Mouse (Mus musculus): Measurements from ENCODE around the gene Rfc1. TPM values are rescaled to one million over a fixed set of nuclear protein-coding genes. Genes with fewer than 3 reads are reported as not detected.

Gene Rfc1
- polyA plus RNA-seq, 1 experiment from 2014 or later = 39.2 TPM

GRCm38 (mm10) chr5:65247296-65247695, 88.2 kb downstream of the Rfc1 start:
- Histone ChIP-seq H3K36me3 (peaks cover 49% of the 10 kb centered on the region), H3K4me2 (no peak overlapping the region), H3K9ac (no peak overlapping the region), H3K9me3 (no peaks in the 10 kb centered on the region), H3K4me3 (no peak overlapping the region), H3K4me1 (replicated peaks) (no peaks in the 10 kb centered on the region), H3K27ac (no peak overlapping the region), H3K27me3 (no peaks in the 10 kb centered on the region)
- WGBS = 94% methylated on average over 3 of the region's 3 CpGs
- no peak for ATAC-seq (ENCODE audit: low FRiP score)

- Histone ChIP-seq H3K9me3 (no peaks in the 10 kb centered on the region), H3K36me3 (peaks cover 29% of the 10 kb centered on the region), H3K9ac (no peak overlapping the region), H3K27ac (no peak overlapping the region), H3K4me1 (replicated peaks) (no peaks in the 10 kb centered on the region), H3K4me2 (no peak overlapping the region), H3K27me3 (no peaks in the 10 kb centered on the region), H3K4me3 (no peak overlapping the region)
- 60% methylated on average over 5 of the region's 5 CpGs for WGBS
- ATAC-seq (ENCODE audit: low FRiP score) = 0 out of 2 replicates have a peak, but pooled peaks have one; percentile 39
These were observed 92.7 kb downstream of the Rfc1 start for GRCm38 (mm10) chr5:65242740-65243139.

- Histone ChIP-seq H3K4me3 (no peak overlapping the region), H3K9ac (no peak overlapping the region), H3K4me1 (replicated peaks) (no peaks in the 10 kb centered on the region), H3K27ac (no peak overlapping the region), H3K9me3 (no peaks in the 10 kb centered on the region), H3K4me2 (no peak overlapping the region), H3K27me3 (no peaks in the 10 kb centered on the region), H3K36me3 (peaks cover 63% of the 10 kb centered on the region)
- WGBS = 85% methylated on average over 12 of the region's 12 CpGs
- ATAC-seq (ENCODE audit: low FRiP score) = no peak
These were observed 104.0 kb downstream of the Rfc1 start for GRCm38 (mm10) chr5:65231289-65232003.

GRCm38 (mm10) chr5:65224056-65224455, 111.4 kb downstream of the Rfc1 start:
- 90% methylated on average over 5 of the region's 5 CpGs for WGBS
- ATAC-seq (ENCODE audit: low FRiP score) = no peak

GRCm38 (mm10) chr5:65221037-65221436, 114.4 kb downstream of the Rfc1 start:
- Histone ChIP-seq H3K4me2 (no peak overlapping the region), H3K27ac (no peak overlapping the region), H3K4me1 (replicated peaks) (no peaks in the 10 kb centered on the region), H3K4me3 (no peak overlapping the region), H3K9ac (no peak overlapping the region), H3K27me3 (no peaks in the 10 kb centered on the region), H3K9me3 (no peaks in the 10 kb centered on the region), H3K36me3 (peaks cover 53% of the 10 kb centered on the region)
- WGBS = 90% methylated on average over 7 of the region's 7 CpGs
- ATAC-seq (ENCODE audit: low FRiP score) = no peak

More at GRCm38 (mm10) chr5:65224056-65224455, 111.4 kb downstream of the Rfc1 start:
- Histone ChIP-seq H3K4me3 (no peak overlapping the region), H3K9me3 (no peaks in the 10 kb centered on the region), H3K4me1 (replicated peaks) (no peaks in the 10 kb centered on the region), H3K4me2 (no peak overlapping the region), H3K27me3 (no peaks in the 10 kb centered on the region), H3K27ac (no peak overlapping the region), H3K36me3 (peaks cover 69% of the 10 kb centered on the region), H3K9ac (no peak overlapping the region)

- no peak overlapping the region for H3K9ac ChIP-seq
- peaks cover 27% of the 10 kb centered on the region for H3K36me3 ChIP-seq
- H3K4me2 ChIP-seq = no peak overlapping the region
- H3K27ac ChIP-seq = no peak overlapping the region
- WGBS = 92% methylated on average over 11 of the region's 11 CpGs
- no peak for ATAC-seq (ENCODE audit: low FRiP score)
- no peaks in the 10 kb centered on the region for H3K4me1 ChIP-seq (replicated peaks)
- no peak overlapping the region for H3K4me3 ChIP-seq
- no peaks in the 10 kb centered on the region for H3K9me3 ChIP-seq
- H3K27me3 ChIP-seq = no peaks in the 10 kb centered on the region
These were observed 117.9 kb downstream of the Rfc1 start for GRCm38 (mm10) chr5:65217305-65218269.

GRCm38 (mm10) chr5:65213321-65213720, 122.1 kb downstream of the Rfc1 start:
- no peaks in the 10 kb centered on the region for H3K4me1 ChIP-seq (replicated peaks)
- peaks cover 16% of the 10 kb centered on the region; the same call in 1 of the 2 replicates for H3K36me3 ChIP-seq
- 22% methylated on average over 7 of the region's 7 CpGs for WGBS
- no peak overlapping the region for H3K4me2 ChIP-seq
- no peak overlapping the region for H3K9ac ChIP-seq
- H3K9me3 ChIP-seq = no peaks in the 10 kb centered on the region
- no peaks in the 10 kb centered on the region for H3K27me3 ChIP-seq
- no peak overlapping the region for H3K4me3 ChIP-seq
- no peak for ATAC-seq (ENCODE audit: low FRiP score)
- H3K27ac ChIP-seq = no peak overlapping the region

Other genes with a start within 250 kb of the Rfc1 start
- 0.19 TPM in 1 of 2 replicates, not detected in the other for gene Tmem156, start 243.5 kb downstream of the Rfc1 start, polyA plus RNA-seq (2015; fragmentation: Nextera tagmentation; extraction: Ambion mirVana)
- gene Klhl5, start 228.1 kb downstream of the Rfc1 start, polyA plus RNA-seq (2015; fragmentation: Nextera tagmentation; extraction: Ambion mirVana) = 42.8 and 52.3 TPM in 2 replicates
- gene Wdr19, start 136.0 kb downstream of the Rfc1 start, polyA plus RNA-seq (2015; fragmentation: Nextera tagmentation; extraction: Ambion mirVana) = 12.2 and 12.3 TPM in 2 replicates
- gene Klb, start 12.6 kb upstream of the Rfc1 start, polyA plus RNA-seq (2015; fragmentation: Nextera tagmentation; extraction: Ambion mirVana) = 0.09 TPM in 1 of 2 replicates, not detected in the other
- 660 and 683 TPM in 2 replicates for gene Rpl9, start 55.8 kb upstream of the Rfc1 start, polyA plus RNA-seq (2015; fragmentation: Nextera tagmentation; extraction: Ambion mirVana)
- 60.9 and 61.6 TPM in 2 replicates for gene Lias, start 55.8 kb upstream of the Rfc1 start, polyA plus RNA-seq (2015; fragmentation: Nextera tagmentation; extraction: Ambion mirVana)
- 48.3 and 51.1 TPM in 2 replicates for gene Ugdh, start 100.3 kb upstream of the Rfc1 start, polyA plus RNA-seq (2015; fragmentation: Nextera tagmentation; extraction: Ambion mirVana)
- gene Gm43552, start 157.2 kb upstream of the Rfc1 start, polyA plus RNA-seq (2015; fragmentation: Nextera tagmentation; extraction: Ambion mirVana) = 2.7 TPM in 1 of 2 replicates, not detected in the other
- gene Smim14, start 201.5 kb upstream of the Rfc1 start, polyA plus RNA-seq (2015; fragmentation: Nextera tagmentation; extraction: Ambion mirVana) = 189 and 195 TPM in 2 replicates
- gene Ube2k, start 201.6 kb upstream of the Rfc1 start, polyA plus RNA-seq (2015; fragmentation: Nextera tagmentation; extraction: Ambion mirVana) = 215 and 216 TPM in 2 replicates

All from hindbrain, embryonic 13.5 days (tissue).